Mouse (Mus musculus): ENCODE measurements around the gene Numb. TPM values are rescaled to one million over a fixed set of nuclear protein-coding genes. Genes with fewer than 3 reads are reported as not detected.

Numb gene
- total and polyA plus RNA-seq, 2 experiments from 2014 or later: 9.0 to 17.5 TPM

DNA sequence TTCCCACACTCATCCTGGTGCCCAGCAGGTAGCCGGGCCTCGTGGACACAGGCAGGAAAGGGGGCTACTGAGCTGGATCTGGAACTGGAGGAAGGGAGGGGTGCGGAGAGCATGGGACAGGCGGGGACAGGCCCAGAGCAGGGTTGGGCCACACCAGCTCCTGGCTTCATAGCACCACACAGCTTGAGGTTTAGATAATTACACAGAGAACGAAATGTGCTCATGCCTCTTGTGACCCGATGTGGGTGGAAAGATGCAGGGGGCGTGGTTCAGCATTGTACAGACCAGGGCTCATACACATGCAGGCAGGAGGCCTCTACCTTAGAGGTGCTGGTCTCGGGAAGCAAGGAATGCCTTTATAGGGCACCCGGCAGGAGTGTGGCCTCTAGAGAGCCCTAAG lies 153.9 kb downstream of the Numb start:
- TF ChIP-seq CTCF (IDR thresholded peaks at IDR 0.05): no peak
- Histone ChIP-seq H3K9ac (replicated peaks; ENCODE audit: low read length, poor library complexity, severe bottlenecking) (no peak overlapping the region), H3K27ac (ENCODE audit: low read depth, low read length) (no peak overlapping the region), H3K4me3 (ENCODE audit: low read depth, low read length) (no peak overlapping the region), H3K4me2 (ENCODE audit: low read depth, low read length, poor library complexity, severe bottlenecking) (no peak overlapping the region), H3K36me3 (ENCODE audit: insufficient read depth, low read length) (no peaks in the 10 kb centered on the region), H3K27me3 (ENCODE audit: insufficient read depth, low read length) (no peaks in the 10 kb centered on the region), H3K4me1 (ENCODE audit: insufficient read depth, low read length) (peaks cover 6% of the 10 kb centered on the region; the same call in 1 of the 2 replicates), H3K9me3 (ENCODE audit: low read length) (no peaks in the 10 kb centered on the region)
- no peak for DNase-seq (ENCODE audit: low spot score)
- ATAC-seq (ENCODE audit: low FRiP score): no peak; the same call in 1 of the 2 replicates
- 72% methylated on average over 9 of the region's 9 CpGs for WGBS

DNA sequence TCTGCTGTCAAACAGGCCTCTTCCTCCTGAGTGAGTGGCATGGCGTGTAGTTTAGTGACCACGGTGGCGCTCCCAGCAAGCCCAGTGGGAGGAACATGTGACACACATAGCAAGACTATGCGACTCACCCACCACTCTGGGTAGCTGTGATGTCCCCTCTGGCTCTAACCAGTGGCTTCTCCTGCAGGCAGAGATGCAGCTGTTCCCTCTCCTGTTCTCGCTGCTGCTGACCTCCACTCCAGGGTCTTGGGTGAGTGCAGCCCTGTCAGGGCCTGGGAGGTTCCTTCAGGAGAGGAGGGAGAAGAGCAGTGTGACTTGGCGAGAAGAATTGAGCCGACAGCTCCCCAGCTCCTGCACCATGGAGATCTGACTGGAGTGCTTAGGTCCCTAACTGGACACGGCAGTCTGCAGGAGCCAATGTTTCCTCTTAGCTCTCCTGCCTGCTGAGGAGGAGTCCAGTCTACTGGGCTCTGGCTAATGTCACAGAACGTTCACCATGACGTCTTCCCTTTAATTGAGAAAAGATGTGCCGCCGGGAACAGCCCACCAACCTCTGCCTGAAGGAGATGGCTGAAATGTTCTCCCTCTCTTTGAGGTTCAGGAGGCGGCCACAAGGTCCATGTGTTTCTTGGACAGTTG lies 155.7 kb downstream of the Numb start:
- 77% methylated on average over 13 of the region's 13 CpGs for WGBS
- Histone ChIP-seq H3K27ac (ENCODE audit: low read depth, low read length) (no peak overlapping the region), H3K4me3 (ENCODE audit: low read depth, low read length) (no peak overlapping the region), H3K9me3 (ENCODE audit: low read length) (no peaks in the 10 kb centered on the region), H3K4me2 (ENCODE audit: low read depth, low read length, poor library complexity, severe bottlenecking) (no peak overlapping the region), H3K36me3 (ENCODE audit: insufficient read depth, low read length) (no peaks in the 10 kb centered on the region), H3K4me1 (ENCODE audit: insufficient read depth, low read length) (peaks cover 6% of the 10 kb centered on the region; the same call in 1 of the 2 replicates), H3K9ac (replicated peaks; ENCODE audit: low read length, poor library complexity, severe bottlenecking) (no peak overlapping the region), H3K27me3 (ENCODE audit: insufficient read depth, low read length) (no peaks in the 10 kb centered on the region)
- DNase-seq (ENCODE audit: low spot score): no peak
- no peak for TF ChIP-seq CTCF (IDR thresholded peaks at IDR 0.05)
- ATAC-seq (ENCODE audit: low FRiP score): no peak

DNA sequence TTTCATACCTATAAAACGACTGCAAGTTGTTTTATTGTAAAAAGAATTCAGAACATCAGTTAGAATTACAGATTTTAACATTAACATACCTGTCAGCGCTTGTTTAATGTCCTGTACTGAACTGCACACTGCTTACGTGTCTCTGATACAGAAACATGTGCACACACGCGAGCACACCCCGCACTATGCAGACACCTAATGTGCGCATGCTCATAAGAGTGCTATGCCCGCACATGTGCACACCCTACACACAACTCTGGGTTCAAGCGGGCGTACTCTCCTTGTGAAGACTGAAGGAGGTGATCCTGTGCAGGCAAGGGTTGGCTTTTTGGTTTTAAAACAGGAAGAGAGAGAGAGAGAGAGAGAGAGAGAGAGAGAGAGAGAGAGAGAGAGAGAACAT lies 157.2 kb downstream of the Numb start:
- Histone ChIP-seq H3K27ac (ENCODE audit: low read depth, low read length) (no peak overlapping the region), H3K4me2 (ENCODE audit: low read depth, low read length, poor library complexity, severe bottlenecking) (peak overlapping the region; percentile 68; the same call in 1 of the 2 replicates), H3K27me3 (ENCODE audit: insufficient read depth, low read length) (no peaks in the 10 kb centered on the region), H3K9ac (replicated peaks; ENCODE audit: low read length, poor library complexity, severe bottlenecking) (no peak overlapping the region), H3K4me3 (ENCODE audit: low read depth, low read length) (no peak overlapping the region), H3K36me3 (ENCODE audit: insufficient read depth, low read length) (no peaks in the 10 kb centered on the region), H3K4me1 (ENCODE audit: insufficient read depth, low read length) (no peaks in the 10 kb centered on the region; the same call in 1 of the 2 replicates), H3K9me3 (ENCODE audit: low read length) (no peaks in the 10 kb centered on the region)
- 81% methylated on average over 10 of the region's 10 CpGs for WGBS
- no peak for TF ChIP-seq CTCF (IDR thresholded peaks at IDR 0.05)
- ATAC-seq (ENCODE audit: low FRiP score) (no peak), DNase-seq (ENCODE audit: low spot score) (no peak)

- Histone ChIP-seq H3K27ac (ENCODE audit: low read depth, low read length) (no peak overlapping the region), H3K4me3 (ENCODE audit: low read depth, low read length) (peak overlapping the region; percentile 29), H3K27me3 (ENCODE audit: insufficient read depth, low read length) (no peaks in the 10 kb centered on the region), H3K4me1 (ENCODE audit: insufficient read depth, low read length) (no peaks in the 10 kb centered on the region; the same call in 1 of the 2 replicates), H3K9ac (replicated peaks; ENCODE audit: low read length, poor library complexity, severe bottlenecking) (peak overlapping the region; percentile 51), H3K36me3 (ENCODE audit: insufficient read depth, low read length) (no peaks in the 10 kb centered on the region), H3K9me3 (ENCODE audit: low read length) (no peaks in the 10 kb centered on the region), H3K4me2 (ENCODE audit: low read depth, low read length, poor library complexity, severe bottlenecking) (peak overlapping the region; percentile 68)
- DNase-seq (ENCODE audit: low spot score) (no peak), ATAC-seq (ENCODE audit: low FRiP score) (no peak)
- WGBS: 10% methylated on average over 14 of the region's 14 CpGs
- no peak for TF ChIP-seq CTCF (IDR thresholded peaks at IDR 0.05)
Observed at GRCm38 (mm10) chr12:83764044-83764365, 157.7 kb downstream of the Numb start.

DNA sequence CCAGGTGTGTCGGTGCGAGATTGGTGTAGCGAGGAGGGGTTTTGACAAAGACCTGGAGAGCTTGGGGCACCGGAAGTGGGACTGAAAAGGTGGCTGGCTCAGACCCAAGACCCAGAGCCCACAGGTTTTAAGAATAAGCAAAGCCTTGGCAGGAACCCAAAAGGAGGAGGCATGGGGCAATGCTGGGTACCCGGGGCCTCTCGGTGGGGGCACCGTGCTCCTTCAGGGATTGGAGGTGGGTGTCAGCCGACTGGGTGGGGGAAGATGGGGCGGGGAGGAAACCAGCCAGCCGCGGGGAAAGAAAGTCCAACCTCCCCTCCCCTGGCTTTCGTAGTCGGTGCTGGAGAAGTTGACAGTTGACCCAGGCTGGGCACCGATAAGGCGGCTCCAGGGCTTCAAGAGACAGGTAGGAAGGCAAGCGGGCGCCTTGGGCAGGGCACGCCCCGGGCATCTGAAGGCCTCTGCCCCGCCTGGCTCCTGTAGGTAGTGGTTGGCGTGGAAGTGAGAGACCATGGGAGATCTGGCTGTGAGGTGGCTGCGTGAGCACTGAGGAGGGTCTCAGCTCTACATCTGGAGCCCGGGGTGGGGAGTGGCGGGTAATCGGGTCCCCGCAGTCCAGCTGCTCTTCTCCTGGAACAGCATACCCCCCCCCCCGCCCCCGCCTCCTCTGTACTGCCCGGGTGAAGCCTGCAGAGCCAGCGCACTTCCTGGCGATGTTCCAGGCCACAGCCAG lies 158.3 kb downstream of the Numb start, which contains the start of gene Papln:
Gene Papln, plus strand, starts transcription at position 324 of the 733 bp plus-strand sequence.
- no peak for DNase-seq (ENCODE audit: low spot score)
- Histone ChIP-seq H3K9ac (replicated peaks; ENCODE audit: low read length, poor library complexity, severe bottlenecking) (peak within 1 kb of the TSS; percentile 51), H3K36me3 (ENCODE audit: insufficient read depth, low read length) (no peaks in the 10 kb centered on the region), H3K4me2 (ENCODE audit: low read depth, low read length, poor library complexity, severe bottlenecking) (peak within 1 kb of the TSS; percentile 68), H3K27ac (ENCODE audit: low read depth, low read length) (no peak within 1 kb of the TSS), H3K4me1 (ENCODE audit: insufficient read depth, low read length) (no peaks in the 10 kb centered on the region; the same call in 1 of the 2 replicates), H3K27me3 (ENCODE audit: insufficient read depth, low read length) (no peaks in the 10 kb centered on the region), H3K4me3 (ENCODE audit: low read depth, low read length) (peak within 1 kb of the TSS; percentile 29), H3K9me3 (ENCODE audit: low read length) (no peaks in the 10 kb centered on the region)
- TF ChIP-seq CTCF (IDR thresholded peaks at IDR 0.05): no peak
- WGBS: 12% methylated on average over 26 of the region's 31 CpGs
- ATAC-seq (ENCODE audit: low FRiP score): peak; percentile 39; the same call in 1 of the 2 replicates

- Histone ChIP-seq H3K4me3 (ENCODE audit: low read depth, low read length) (no peak overlapping the region), H3K4me2 (ENCODE audit: low read depth, low read length, poor library complexity, severe bottlenecking) (no peak overlapping the region), H3K36me3 (ENCODE audit: insufficient read depth, low read length) (no peaks in the 10 kb centered on the region), H3K9ac (replicated peaks; ENCODE audit: low read length, poor library complexity, severe bottlenecking) (no peak overlapping the region), H3K4me1 (ENCODE audit: insufficient read depth, low read length) (no peaks in the 10 kb centered on the region; the same call in 1 of the 2 replicates), H3K9me3 (ENCODE audit: low read length) (no peaks in the 10 kb centered on the region), H3K27ac (ENCODE audit: low read depth, low read length) (no peak overlapping the region), H3K27me3 (ENCODE audit: insufficient read depth, low read length) (no peaks in the 10 kb centered on the region)
- ATAC-seq (ENCODE audit: low FRiP score) (no peak), DNase-seq (ENCODE audit: low spot score) (no peak)
- TF ChIP-seq CTCF (IDR thresholded peaks at IDR 0.05): no peak
- WGBS: 29% methylated on average over 4 of the region's 4 CpGs
Observed at GRCm38 (mm10) chr12:83762706-83763105, 159.0 kb downstream of the Numb start.
